Mouse (Mus musculus): Measurements from ENCODE around the gene Rp9. TPM values are rescaled to one million over a fixed set of nuclear protein-coding genes. Genes with fewer than 3 reads are reported as not detected.

Rp9 gene
- polyA plus RNA-seq, 2 experiments: 32.5 to 34.1 TPM

GRCm38 (mm10) chr9:22430315-22430840, 39.2 kb downstream of the Rp9 start:
- ATAC-seq (ENCODE audit: insufficient read depth) (no peak), DNase-seq (ENCODE audit: low read depth in 3 of 3, low spot score in 3 of 3) (no peak)
- 9% methylated on average over 5 of the region's 5 CpGs for WGBS (ENCODE audit: insufficient replicate concordance)
- TF ChIP-seq EP300 (IDR thresholded peaks at IDR 0.05; ENCODE audit: low read depth) (no peak), CTCF (IDR thresholded peaks at IDR 0.05; ENCODE audit: low read depth) (no peak)
- Histone ChIP-seq H3K4me2 (ENCODE audit: low read depth) (peak overlapping the region; percentile 22; the same call in 1 of the 2 replicates), H3K9me3 (ENCODE audit: control insufficient read depth, low read length) (no peaks in the 10 kb centered on the region), H3K9ac (replicated peaks) (no peak overlapping the region), H3K4me3 (ENCODE audit: insufficient read depth in 1 of 2, low read depth in 2 of 2, low read length in 2 of 2) (no peak overlapping the region), H3K36me3 (replicated peaks; ENCODE audit: control insufficient read depth, insufficient read depth, low read depth) (no peaks in the 10 kb centered on the region), H3K27ac (no peak overlapping the region), H3K4me1 (replicated peaks; ENCODE audit: control insufficient read depth in 2 of 2, insufficient read depth in 2 of 2, low read length in 1 of 2) (peaks cover 3 to 6% of the 10 kb centered on the region in 2 experiments; a peak in 3 of 4 replicates), H3K27me3 (ENCODE audit: control insufficient read depth, insufficient read depth, low read length) (no peaks in the 10 kb centered on the region)

- H3K4me3 ChIP-seq (ENCODE audit: insufficient read depth in 1 of 2, low read depth in 2 of 2, low read length in 2 of 2): no peak overlapping the region
- DNase-seq (ENCODE audit: low read depth in 3 of 3, low spot score in 3 of 3) (no peak), ATAC-seq (ENCODE audit: insufficient read depth) (no peak)
- no peaks in the 10 kb centered on the region for H3K27me3 ChIP-seq (ENCODE audit: control insufficient read depth, insufficient read depth, low read length)
- 46% methylated on average over 15 of the region's 15 CpGs for WGBS (ENCODE audit: insufficient replicate concordance)
- no peaks in the 10 kb centered on the region for H3K9me3 ChIP-seq (ENCODE audit: control insufficient read depth, low read length)
- TF ChIP-seq EP300 (IDR thresholded peaks at IDR 0.05; ENCODE audit: low read depth): no peak
- TF ChIP-seq CTCF (IDR thresholded peaks at IDR 0.05; ENCODE audit: low read depth): no peak
- H3K27ac ChIP-seq: no peak overlapping the region
- H3K4me2 ChIP-seq (ENCODE audit: low read depth): peak overlapping the region; percentile 22
- no peaks in the 10 kb centered on the region for H3K36me3 ChIP-seq (replicated peaks; ENCODE audit: control insufficient read depth, insufficient read depth, low read depth)
- H3K4me1 ChIP-seq (replicated peaks; ENCODE audit: control insufficient read depth in 2 of 2, insufficient read depth in 2 of 2, low read length in 1 of 2): peaks cover 3 to 6% of the 10 kb centered on the region in 2 experiments; a peak in 3 of 4 replicates
- H3K9ac ChIP-seq (replicated peaks): no peak overlapping the region
Measured at GRCm38 (mm10) chr9:22429533-22430241, 39.9 kb downstream of the Rp9 start.

GRCm38 (mm10) chr9:22428666-22429410, 40.7 kb downstream of the Rp9 start:
- Histone ChIP-seq H3K4me3 (ENCODE audit: insufficient read depth in 1 of 2, low read depth in 2 of 2, low read length in 2 of 2) (no peak overlapping the region), H3K4me1 (replicated peaks; ENCODE audit: control insufficient read depth in 2 of 2, insufficient read depth in 2 of 2, low read length in 1 of 2) (peaks cover 3 to 9% of the 10 kb centered on the region in 2 experiments; a peak in 3 of 4 replicates), H3K4me2 (ENCODE audit: low read depth) (no peak overlapping the region), H3K27me3 (ENCODE audit: control insufficient read depth, insufficient read depth, low read length) (no peaks in the 10 kb centered on the region), H3K9me3 (ENCODE audit: control insufficient read depth, low read length) (no peaks in the 10 kb centered on the region), H3K36me3 (replicated peaks; ENCODE audit: control insufficient read depth, insufficient read depth, low read depth) (no peaks in the 10 kb centered on the region), H3K27ac (no peak overlapping the region), H3K9ac (replicated peaks) (no peak overlapping the region; the same call in 1 of the 2 replicates)
- TF ChIP-seq EP300 (IDR thresholded peaks at IDR 0.05; ENCODE audit: low read depth): no peak
- no peak for TF ChIP-seq CTCF (IDR thresholded peaks at IDR 0.05; ENCODE audit: low read depth)
- WGBS (ENCODE audit: insufficient replicate concordance): 73% methylated on average over 14 of the region's 14 CpGs
- no peak for ATAC-seq (ENCODE audit: insufficient read depth)
- DNase-seq (ENCODE audit: low read depth in 3 of 3, low spot score in 3 of 3): no peak

- Histone ChIP-seq H3K4me2 (ENCODE audit: low read depth) (no peak overlapping the region), H3K9me3 (ENCODE audit: control insufficient read depth, low read length) (no peaks in the 10 kb centered on the region), H3K36me3 (replicated peaks; ENCODE audit: control insufficient read depth, insufficient read depth, low read depth) (no peaks in the 10 kb centered on the region), H3K27ac (no peak overlapping the region), H3K4me1 (replicated peaks; ENCODE audit: control insufficient read depth in 2 of 2, insufficient read depth in 2 of 2, low read length in 1 of 2) (peaks cover 3 to 9% of the 10 kb centered on the region in 2 experiments; a peak in 3 of 4 replicates), H3K9ac (replicated peaks) (no peak overlapping the region; the same call in 1 of the 2 replicates), H3K4me3 (ENCODE audit: insufficient read depth in 1 of 2, low read depth in 2 of 2, low read length in 2 of 2) (no peak overlapping the region), H3K27me3 (ENCODE audit: control insufficient read depth, insufficient read depth, low read length) (no peaks in the 10 kb centered on the region)
- no peak for ATAC-seq (ENCODE audit: insufficient read depth)
- TF ChIP-seq EP300 (IDR thresholded peaks at IDR 0.05; ENCODE audit: low read depth): no peak
- TF ChIP-seq CTCF (IDR thresholded peaks at IDR 0.05; ENCODE audit: low read depth): no peak
- WGBS (ENCODE audit: insufficient replicate concordance): 45% methylated on average over 3 of the region's 4 CpGs
- no peak for DNase-seq (ENCODE audit: low read depth in 3 of 3, low spot score in 3 of 3)
Measured at GRCm38 (mm10) chr9:22428028-22428665, 41.4 kb downstream of the Rp9 start.
